Mouse (Mus musculus) urinary bladder, postnatal 25 days (tissue): ENCODE measurements around the gene Ints7.

Experiments used
- DNase-seq: peaks from one replicate; pipeline ENCODE4 v3.0.0; 2022; ENCODE audit warnings: low spot score

Gene Ints7

DNA sequence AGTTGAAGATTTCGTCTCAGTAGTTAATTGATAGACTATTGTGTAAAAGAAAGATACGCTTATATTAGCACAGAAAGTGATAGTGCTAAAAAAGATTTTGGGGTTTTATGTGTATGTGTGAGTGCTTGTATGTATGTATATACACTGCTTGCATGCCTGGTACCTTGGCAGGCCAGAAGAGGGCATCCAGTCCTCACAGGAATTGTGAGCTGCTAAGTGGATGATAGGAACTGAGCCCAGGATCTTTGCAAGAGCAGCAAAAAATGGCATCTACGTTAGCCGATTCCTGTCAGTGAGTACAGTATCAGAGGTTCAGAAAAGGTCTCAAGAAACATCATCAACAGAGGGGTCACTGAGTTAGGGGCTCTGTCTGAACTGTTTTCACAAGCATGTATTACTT is 9.0 kb downstream of the Ints7 start:
- no peak for DNase-seq

DNA sequence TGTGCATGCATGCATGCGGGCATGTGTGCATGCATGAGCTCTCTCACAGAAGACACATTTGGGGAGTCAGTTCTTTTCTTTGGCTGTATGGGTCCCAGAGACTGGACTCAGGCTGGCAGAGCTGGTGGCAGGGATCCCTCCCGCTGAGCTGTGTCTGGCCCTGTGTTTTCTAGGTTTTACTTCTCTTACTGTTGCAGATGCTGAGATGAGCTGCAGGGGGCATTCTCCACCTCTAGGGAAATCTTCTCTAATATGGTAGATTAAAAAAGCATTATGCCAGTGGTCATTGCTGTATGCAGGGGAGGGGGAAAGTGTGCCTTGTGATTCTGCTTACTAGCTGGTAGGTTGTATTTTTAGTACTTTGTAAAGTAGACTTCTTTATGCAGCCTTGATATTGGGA is 10.3 kb downstream of the Ints7 start:
- no peak for DNase-seq

DNA sequence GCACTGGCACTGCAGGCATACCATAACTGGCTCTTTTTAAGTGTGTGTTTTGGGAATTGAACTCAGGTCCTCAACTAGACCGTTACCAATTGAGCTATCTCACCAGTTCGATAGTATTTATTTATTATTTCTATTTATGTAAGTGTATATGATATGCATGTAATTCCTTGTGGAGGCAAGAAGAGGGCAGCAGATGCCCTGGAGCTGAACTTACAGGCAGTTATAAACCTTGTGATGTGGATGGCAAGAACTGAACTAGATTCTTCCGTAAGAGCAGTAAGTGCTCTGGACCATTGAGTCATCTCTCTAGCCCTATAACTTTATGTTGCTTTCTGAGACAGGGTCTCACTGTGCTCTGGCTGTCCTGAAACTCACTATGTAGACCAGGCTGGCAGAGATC is 11.6 kb downstream of the Ints7 start:
- no peak for DNase-seq

DNA sequence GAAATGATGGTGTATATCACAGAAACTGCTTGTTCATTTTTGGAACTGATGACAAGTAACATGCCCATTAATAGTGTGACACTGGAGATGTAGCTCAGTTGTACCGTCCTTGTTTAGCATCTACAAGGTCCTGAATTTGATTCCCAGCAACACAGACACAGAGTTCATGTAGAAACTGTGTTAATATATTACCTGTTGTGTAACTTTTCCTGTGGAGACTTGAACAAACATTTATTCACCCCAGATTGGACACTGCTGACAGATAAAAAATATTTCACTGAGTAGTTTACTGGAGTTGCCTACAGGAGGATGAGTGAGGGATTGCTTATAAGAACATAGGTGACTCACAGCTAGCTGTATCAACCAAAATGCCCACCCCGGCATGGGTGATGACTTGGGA is 13.3 kb downstream of the Ints7 start:
- no peak for DNase-seq

- DNase-seq = no peak
Measured at GRCm38 (mm10) chr1:191592016-191592720, 16.7 kb downstream of the Ints7 start.

DNA sequence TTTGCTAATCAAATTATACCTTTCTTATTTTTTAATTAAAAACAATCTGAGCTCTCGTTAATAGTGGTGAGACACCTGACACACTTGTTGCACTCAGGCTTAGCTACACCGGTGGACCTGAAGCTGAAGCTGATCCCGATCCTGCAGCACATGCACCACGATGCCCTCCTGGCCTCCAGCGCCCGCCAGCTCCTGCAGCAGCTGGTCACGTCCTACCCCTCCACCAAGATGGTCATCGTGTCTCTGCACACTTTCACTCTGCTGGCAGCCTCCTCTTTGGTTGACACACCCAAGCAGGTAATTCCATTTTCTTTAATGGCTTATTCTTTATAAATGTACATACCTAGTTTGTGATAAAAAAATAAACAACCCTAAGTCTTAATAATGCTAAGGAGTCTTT is 20.6 kb downstream of the Ints7 start:
- no peak for DNase-seq

DNA sequence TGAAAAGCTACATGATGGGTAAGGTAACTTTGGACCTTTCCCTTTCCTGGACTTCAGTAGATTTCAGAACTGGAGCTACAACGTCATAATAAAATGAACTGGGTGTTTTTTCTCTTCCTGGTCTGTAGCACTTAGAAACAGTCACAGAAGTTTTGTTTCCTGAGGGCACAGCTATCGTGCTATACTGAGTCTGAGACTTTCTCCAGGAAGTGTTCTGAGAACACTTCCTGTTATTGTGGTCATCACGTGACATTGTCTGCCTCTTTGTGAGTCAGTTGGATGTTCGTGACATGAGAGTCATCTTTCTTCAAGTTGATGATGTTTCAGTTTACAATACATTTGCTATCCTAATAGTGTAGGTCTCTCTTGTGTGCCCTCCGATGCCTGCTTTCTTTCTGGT is 23.8 kb downstream of the Ints7 start:
- no peak for DNase-seq

DNA sequence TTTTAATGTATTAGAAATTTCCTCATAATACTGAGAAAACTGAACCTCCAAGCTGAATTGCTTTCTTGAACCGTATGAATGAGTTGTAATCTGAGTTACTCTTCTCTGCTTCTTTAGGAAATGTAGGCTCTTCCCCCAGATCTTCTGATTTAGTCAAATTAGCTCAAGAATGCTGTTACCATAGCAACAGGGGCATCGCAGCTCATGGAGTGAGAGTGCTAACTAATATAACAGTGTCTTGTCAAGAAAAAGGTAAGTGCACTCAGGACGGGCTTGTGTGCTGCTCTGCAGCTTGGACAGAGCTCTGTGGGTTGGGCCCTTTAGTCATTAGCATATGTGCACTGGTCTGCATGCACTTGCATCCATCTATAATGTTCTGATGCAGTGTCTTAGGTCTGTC is 29.3 kb downstream of the Ints7 start:
- DNase-seq = no peak

GRCm38 (mm10) chr1:191609051-191609450 is 33.6 kb downstream of the Ints7 start:
- DNase-seq = no peak

DNA sequence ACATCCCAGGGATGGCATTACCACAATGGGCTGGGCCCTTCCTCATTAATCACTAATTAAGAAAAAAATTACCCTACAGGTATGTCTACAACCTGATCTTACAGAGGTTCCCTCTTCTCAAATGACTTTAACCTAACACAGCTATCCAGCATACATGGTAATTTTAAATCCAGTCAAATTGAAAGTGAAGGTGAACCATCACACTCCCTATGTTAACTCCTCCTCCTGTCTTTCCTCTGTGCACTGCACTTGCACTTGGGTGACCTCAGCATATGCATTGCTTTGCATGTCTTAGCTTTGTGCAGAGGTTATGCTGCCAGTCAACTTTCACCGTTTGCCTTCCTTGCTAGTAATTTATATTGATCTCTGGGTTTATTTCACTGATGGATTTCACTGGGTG is 34.1 kb downstream of the Ints7 start:
- DNase-seq = no peak

GRCm38 (mm10) chr1:191610357-191610756 is 34.9 kb downstream of the Ints7 start:
- no peak for DNase-seq

DNA sequence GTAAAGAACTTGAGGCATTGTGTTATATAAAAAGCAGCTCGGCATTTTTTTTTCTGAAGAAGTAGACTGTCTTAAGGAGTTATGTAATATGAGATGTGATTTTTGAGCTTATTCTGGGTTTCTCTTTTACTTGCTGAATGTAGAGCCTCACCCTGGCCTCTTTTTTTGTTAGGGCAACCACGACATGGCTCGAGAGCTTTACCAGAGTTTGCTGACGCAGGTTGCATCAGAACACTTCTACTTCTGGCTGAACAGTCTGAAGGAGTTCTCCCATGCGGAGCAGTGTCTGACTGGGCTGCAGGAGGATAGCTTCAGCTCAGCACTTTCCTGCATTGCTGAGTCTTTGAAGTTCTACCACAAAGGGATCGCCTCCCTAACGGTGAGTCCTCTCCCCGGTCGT is 36.2 kb downstream of the Ints7 start:
- DNase-seq = no peak

DNA sequence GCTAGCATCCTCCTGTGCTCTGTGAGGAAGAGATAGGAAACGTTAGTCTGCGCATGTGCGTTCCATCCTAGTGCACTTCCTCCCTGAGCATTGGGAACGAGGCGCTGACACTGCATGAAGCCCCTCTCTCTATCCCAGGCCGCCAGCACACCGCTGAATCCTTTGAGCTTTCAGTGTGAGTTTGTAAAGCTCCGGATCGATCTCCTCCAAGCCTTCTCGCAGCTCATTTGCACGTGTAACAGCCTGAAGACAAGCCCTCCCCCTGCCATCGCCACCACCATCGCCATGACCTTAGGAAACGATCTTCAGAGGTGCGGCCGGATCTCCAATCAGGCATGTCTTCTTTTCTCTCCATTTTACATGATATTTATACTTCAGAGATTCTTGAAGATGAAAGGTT is 37.4 kb downstream of the Ints7 start:
- DNase-seq = no peak

GRCm38 (mm10) chr1:191616245-191616644 is 40.8 kb downstream of the Ints7 start:
- DNase-seq = no peak

- DNase-seq = no peak
Measured at GRCm38 (mm10) chr1:191617589-191617988, 42.2 kb downstream of the Ints7 start.

DNA sequence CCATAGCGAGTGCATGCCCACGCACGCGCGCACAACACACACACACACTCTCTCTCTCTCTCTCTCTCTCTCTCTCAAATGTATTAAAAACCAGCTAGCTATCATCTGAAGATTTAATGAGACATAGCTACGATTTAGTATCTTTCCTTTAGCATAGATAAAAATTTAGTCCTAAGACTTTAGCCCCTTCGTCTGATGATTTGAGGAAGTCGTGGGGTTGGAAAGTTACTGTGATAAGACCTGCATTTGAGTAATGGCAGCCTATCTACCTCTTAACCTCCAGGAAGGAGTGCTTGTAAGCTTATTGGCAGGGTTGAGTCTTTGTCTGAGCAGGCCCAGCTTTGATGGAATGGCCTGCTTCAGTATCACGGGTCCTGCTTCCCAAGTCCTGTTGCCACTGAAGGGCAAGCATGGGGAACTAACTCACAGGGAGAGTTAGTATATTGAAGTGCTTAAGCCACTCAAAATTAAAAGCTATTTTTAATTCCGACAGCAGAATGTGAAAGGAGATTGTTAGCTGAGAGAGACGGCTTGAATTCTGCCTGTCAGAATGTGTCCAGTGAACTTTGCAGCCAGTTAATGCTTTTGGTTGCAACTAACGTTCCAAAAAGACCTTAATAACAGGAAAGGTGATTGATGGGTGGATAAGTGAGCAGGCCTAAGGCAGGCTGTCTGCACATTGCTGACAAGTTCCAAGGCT is 42.8 kb downstream of the Ints7 start:
- DNase-seq = no peak

GRCm38 (mm10) chr1:191621096-191621495 is 45.7 kb downstream of the Ints7 start:
- DNase-seq = no peak

DNA sequence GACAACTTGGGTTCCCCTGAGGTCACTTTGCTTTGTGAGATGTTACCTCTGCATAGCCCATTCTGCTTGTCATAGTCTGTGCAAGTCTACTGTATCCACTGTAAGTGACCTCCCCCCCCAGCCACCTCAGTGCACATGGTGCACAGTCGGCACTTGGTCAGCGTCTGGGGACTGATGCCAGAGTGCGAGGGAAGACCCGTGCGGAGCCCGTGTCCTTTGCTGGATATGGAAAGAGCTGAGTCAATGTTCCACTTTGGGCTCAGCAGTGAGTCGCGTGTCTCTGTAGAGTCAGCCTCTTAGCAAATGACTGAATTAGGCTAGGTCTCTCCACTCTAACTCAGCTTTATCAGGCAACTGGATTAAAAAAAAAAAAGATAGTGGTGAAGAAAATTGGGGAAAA is 47.4 kb downstream of the Ints7 start:
- DNase-seq = no peak

DNA sequence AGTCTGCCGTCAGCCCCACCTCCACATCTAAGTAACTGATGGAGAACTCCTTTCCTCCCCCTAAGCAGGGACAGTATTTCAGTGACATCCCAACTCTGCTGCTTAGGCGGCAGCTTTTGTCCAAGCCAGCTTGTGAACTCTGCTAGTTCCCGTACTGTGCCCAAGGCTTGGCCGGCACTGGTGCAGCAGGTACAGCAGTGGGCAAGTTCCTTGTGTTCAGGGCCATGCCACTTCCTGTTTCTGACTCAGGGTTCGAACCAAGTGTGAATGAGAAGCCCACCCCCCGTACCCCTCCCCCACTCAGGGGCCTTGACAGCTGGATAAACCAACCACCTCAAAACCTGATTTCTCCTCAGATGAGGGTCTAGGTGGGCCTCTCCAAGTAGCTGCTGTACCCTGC is 49.1 kb downstream of the Ints7 start:
- no peak for DNase-seq

DNA sequence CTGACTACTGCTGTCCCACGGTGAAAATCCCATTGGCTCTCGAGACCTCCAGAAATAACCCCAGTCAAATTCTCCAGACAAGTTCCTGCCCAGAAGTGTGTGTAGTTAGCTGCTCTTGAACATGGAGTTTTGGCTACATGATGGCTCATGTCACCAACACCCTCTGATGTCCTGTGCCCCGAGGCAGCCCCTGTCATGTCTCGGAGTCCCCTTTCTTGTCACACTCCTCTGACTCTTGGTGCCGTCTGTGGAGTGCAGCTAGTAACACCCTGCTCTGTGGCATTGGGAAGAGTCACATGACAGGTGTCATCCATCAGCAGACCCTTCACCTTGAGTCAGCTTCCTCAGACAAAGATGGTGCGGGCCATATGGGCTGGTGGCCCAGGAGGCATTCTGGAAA is 49.6 kb downstream of the Ints7 start:
- no peak for DNase-seq

GRCm38 (mm10) chr1:191625620-191626019 is 50.2 kb downstream of the Ints7 start:
- no peak for DNase-seq

DNA sequence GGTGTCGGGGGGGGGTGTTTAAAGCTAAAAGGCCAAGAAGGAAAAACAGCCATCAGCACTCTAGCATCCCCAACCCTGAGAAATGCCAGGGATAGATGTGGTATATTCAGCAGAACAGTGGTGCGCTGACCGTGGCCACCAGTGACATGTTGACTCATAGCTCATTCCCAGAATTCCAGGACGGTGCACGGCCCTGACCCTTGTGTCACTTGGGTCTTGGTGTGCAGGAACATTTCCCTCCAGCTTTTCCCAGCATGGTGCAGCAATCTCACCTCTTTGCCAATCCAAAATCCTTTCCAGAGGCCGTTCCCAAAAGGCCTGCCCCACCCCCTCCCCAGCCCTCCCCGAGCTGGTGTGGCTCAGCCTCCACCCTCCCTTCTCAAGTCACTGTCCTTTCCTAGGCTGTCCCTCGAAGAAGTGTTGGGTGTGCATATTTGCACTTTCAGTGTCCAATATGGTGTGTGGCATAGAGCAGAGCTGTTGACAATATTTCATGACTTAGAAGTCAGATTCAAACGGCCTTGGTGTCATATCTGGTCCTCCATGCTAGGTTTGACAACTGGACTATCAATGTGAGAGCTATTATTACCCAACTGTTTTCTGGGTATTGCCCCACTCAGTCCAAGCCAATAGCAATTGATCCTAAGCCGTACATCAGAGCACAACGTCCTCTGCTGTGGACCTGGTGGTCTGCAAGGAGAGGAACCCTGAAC is 53.2 kb downstream of the Ints7 start:
- no peak for DNase-seq

DNA sequence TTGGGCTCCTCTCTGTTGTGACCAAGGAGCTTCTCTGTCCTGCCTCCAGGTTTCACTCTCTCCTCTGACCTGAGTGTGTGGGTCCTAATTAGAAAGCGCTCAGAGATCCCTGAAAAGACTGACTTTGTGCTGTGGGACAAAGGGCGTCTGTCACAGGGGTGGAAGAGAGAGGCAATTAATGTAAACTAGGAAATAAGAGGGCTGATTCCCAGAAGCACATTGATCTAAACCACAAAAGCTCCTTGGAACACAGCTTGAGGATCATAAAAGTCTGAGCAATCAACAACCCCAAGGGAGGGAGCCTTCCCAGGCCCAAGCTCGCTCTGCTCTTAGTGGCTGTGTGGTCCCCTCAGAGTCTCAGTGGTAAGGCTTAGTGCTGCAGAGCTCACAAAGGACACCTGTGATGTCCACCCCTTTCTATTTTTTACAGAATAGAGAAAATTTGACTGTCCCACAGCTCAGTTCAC is 53.8 kb downstream of the Ints7 start:
- no peak for DNase-seq
